Mouse (Mus musculus): ENCODE data around the gene N4bp1. TPM values are rescaled to one million over a fixed set of nuclear protein-coding genes. Genes with fewer than 3 reads are reported as not detected.
A peak's percentile ranks its signal among the peaks of the same experiment; 100 is the strongest.

The N4bp1 gene
- total RNA-seq, 1 experiment from 2014 or later: 82.2 TPM

DNA sequence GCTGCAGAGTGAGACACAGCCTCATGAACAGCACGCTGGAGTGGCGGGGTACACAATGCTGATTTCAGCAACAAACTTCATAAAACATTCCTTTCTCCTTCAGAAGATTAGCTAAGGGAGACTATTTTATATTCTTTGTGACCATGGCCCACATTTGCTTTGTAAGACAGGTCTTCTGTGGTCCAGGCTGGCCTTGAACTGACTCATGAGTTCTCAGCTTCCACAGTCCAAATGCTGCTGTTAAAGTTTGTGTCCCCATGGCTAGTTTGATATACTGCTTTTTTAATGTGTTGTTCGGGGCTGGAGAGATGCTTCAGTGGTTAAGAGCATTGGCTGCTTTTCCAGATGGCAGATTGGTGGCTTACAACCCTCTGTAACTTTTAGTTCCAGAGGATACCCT is 17.0 kb downstream of the N4bp1 start:
- ATAC-seq (ENCODE audit: extremely low read depth, insufficient number of reproducible peaks, low FRiP score, poor library complexity, severe bottlenecking): no peak

DNA sequence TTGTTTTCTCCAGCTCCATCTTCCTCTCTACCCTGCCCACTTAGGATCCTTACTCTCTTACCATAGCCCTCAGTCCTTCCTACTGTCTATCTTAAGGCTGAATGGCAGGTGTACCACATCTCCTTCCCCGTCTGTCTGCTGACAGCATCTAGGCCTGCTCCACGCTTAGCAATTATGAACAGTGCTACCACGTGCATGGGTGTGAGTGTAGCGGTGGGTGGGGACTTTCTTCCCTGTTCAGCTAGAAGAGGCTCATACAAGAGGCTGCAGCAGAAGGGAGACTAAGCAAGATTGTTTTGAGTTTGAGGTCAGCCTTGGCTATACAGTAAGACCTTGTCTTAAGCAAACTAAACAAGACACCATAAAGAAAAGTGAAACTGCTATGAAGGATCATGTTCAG is 20.3 kb downstream of the N4bp1 start:
- ATAC-seq (ENCODE audit: extremely low read depth, insufficient number of reproducible peaks, low FRiP score, poor library complexity, severe bottlenecking): no peak

DNA sequence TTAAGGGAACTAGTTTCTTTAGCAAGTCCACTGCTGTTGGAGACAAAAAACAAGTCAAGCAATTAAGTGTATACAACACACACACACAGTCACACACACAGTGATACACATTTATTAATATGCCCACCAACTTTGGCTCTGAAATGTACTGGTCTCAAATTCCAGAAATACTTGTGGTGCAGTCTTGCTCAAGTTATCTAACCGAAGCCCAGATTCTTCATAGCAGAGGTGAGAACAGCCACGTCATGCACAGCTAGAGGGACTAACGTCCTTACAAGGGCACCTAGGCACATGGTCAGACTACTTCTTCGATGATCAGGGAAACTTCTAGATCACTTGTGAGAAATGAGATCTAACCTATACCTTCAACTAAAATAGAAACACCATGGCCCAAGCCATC is 22.2 kb downstream of the N4bp1 start:
- no peak for ATAC-seq (ENCODE audit: extremely low read depth, insufficient number of reproducible peaks, low FRiP score, poor library complexity, severe bottlenecking)

GRCm38 (mm10) chr8:86862155-86862816 is 22.8 kb downstream of the N4bp1 start:
- peak; percentile 21; the same call in 1 of the 2 replicates for ATAC-seq (ENCODE audit: extremely low read depth, insufficient number of reproducible peaks, low FRiP score, poor library complexity, severe bottlenecking)

DNA sequence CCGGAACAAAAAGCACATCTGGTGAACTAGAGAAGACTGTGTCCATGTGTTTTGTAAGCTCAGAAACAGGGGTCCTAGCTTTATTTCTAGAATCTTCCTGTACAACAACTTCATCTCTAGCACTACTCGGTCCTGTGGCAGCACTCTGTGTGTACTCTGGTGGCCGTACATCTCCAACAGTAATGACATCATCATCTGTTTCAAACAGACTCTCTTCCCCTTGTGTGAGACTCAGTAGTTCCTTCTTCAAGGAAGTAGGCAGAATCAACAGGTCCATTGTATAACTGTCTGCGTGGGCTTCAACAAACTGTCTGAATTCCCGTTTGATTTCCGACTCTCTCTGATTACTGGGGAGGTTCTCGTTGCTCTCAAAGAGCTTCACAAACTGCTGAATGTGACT is 23.5 kb downstream of the N4bp1 start:
- ATAC-seq (ENCODE audit: extremely low read depth, insufficient number of reproducible peaks, low FRiP score, poor library complexity, severe bottlenecking): no peak

- peak; percentile 39; the same call in 1 of the 2 replicates for ATAC-seq (ENCODE audit: extremely low read depth, insufficient number of reproducible peaks, low FRiP score, poor library complexity, severe bottlenecking)
Measured at GRCm38 (mm10) chr8:86856248-86856647, 28.8 kb downstream of the N4bp1 start.

- ATAC-seq (ENCODE audit: extremely low read depth, insufficient number of reproducible peaks, low FRiP score, poor library complexity, severe bottlenecking): no peak
Measured at GRCm38 (mm10) chr8:86854686-86855085, 30.4 kb downstream of the N4bp1 start.

DNA sequence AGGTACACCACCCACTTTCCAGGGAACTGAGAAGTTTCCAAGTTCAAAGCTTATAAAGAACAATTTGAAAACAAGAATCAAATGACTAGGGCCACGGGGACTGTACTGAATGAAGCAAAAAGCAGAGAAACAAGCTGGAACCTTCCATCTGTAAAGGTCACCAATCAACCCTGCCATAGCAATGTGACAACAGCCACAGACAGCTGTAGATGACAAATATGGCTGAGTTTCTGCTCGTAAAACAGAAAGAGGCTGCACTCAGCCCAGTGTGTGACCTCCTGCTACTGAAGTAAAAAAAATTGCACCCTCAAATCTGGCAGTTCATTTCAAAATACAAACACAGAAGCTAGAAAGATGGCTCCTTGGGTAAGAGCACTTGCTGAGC is 31.1 kb downstream of the N4bp1 start:
- ATAC-seq (ENCODE audit: extremely low read depth, insufficient number of reproducible peaks, low FRiP score, poor library complexity, severe bottlenecking): no peak

GRCm38 (mm10) chr8:86853266-86853988 is 31.6 kb downstream of the N4bp1 start:
- ATAC-seq (ENCODE audit: extremely low read depth, insufficient number of reproducible peaks, low FRiP score, poor library complexity, severe bottlenecking): no peak

DNA sequence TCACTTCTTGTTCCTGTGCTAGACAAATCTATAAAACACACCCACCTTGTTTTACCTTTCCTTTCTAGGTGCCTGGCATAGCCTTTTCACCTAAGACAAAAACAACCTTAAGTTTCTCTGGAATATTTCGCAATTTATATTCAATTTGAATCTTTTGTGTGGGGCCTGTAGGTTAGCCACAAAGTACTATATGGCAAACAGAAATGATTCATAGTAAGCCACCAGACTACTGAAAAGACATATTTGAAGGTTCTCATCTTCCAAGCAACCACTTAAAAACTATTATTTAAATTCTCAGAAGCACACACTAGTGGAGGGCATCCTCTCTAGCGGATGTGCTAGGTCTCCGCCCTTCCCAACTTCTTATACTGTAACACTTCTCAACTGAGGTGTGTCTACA is 32.6 kb downstream of the N4bp1 start:
- ATAC-seq (ENCODE audit: extremely low read depth, insufficient number of reproducible peaks, low FRiP score, poor library complexity, severe bottlenecking): no peak

GRCm38 (mm10) chr8:86848876-86849275 is 36.2 kb downstream of the N4bp1 start:
- no peak for ATAC-seq (ENCODE audit: extremely low read depth, insufficient number of reproducible peaks, low FRiP score, poor library complexity, severe bottlenecking)

DNA sequence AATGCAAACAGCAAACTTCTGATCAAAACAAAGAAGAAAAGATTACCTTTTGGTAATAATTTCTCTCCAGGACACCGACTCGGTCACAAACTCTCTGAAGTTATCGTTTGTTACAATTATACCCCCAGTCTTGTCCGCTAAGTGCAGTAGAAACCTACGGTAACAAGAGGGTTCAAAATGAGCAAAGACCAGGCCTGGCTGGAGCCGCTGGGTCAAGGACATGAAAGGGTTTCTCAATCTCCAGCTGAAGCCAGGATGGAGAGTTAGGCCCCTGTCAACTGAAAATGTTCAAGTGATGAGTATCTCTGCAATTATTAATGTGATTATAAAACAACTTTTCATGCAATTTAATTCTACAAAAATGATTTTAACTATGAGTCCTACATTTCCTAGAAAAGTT is 36.7 kb downstream of the N4bp1 start:
- no peak for ATAC-seq (ENCODE audit: extremely low read depth, insufficient number of reproducible peaks, low FRiP score, poor library complexity, severe bottlenecking)

GRCm38 (mm10) chr8:86847091-86847490 is 38.0 kb downstream of the N4bp1 start:
- no peak for ATAC-seq (ENCODE audit: extremely low read depth, insufficient number of reproducible peaks, low FRiP score, poor library complexity, severe bottlenecking)

DNA sequence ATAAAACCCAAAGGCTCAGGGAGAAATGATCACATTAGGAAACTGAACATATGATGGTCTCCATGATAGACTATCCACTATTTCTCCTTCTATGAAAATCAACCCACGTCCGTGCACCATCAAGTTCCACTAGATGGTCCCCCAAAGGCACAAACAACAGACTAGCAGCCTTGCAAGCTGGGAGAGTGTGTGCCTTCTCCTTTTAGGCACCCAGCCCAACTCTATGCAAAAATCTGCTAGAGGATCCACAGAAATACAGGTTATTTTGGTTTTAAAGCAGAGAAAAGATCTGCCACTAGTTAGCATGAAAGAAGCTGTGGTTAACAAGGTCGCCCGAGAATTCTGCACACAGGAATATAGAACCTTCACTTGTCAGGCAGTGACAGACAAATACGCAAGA is 39.2 kb downstream of the N4bp1 start:
- no peak for ATAC-seq (ENCODE audit: extremely low read depth, insufficient number of reproducible peaks, low FRiP score, poor library complexity, severe bottlenecking)

DNA sequence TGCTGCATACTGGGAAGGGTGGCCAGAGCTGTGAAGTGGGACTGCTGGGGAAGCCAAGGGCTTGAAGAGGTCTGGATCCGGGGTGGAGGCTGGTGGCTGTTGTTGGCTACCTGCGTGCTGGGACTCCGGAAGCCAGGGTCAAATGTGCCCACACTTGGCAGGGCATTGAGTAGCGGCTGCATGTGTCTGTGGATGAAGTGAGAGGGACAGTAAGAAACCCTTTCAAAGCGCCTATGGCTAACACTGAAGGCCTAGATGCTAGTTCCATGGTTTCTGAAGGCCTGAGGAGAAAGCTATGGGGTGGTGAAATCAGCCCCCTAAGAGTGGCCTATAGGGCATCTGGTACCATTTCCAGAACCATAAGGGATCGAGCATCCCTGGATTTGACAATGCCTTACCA is 40.2 kb downstream of the N4bp1 start:
- no peak for ATAC-seq (ENCODE audit: extremely low read depth, insufficient number of reproducible peaks, low FRiP score, poor library complexity, severe bottlenecking)

GRCm38 (mm10) chr8:86843896-86844295 is 41.2 kb downstream of the N4bp1 start:
- no peak for ATAC-seq (ENCODE audit: extremely low read depth, insufficient number of reproducible peaks, low FRiP score, poor library complexity, severe bottlenecking)

DNA sequence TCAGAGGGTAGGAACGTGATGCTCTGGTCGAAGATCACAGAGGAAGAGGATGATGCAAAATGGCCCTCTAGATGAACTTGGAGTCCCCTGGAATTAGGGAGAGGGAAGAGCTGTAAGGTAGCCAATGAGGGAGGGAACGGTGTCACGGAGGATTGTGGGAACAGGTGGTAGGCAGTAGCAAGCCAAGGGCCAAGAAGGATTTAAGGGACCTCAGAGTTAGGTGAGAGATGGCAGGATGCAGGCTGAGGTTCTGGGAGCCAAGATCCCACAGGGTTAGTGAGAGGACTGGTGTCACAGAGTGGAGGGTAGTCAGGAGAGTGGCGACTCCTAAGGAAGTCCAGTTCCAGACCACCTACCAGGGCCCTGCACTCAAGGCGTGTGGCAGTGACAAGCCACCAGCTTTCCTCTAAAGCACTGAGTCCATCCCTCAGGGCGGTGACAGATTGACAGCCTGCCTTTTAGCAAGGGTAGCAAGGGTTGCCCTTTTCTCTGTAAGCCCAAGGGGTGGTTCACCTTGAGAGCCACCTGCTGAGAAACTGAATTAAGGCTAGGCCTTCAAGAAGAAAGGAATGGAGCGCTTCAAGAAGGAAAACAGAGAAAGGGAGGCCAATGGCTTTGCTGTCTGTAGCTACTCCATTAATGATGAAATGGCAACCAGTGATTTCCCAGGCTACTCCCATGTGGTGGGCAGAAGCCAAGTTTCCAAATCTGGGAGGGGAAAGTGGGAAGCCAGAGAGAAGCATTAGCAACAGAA is 43.3 kb downstream of the N4bp1 start:
- ATAC-seq (ENCODE audit: extremely low read depth, insufficient number of reproducible peaks, low FRiP score, poor library complexity, severe bottlenecking): no peak

- no peak for ATAC-seq (ENCODE audit: extremely low read depth, insufficient number of reproducible peaks, low FRiP score, poor library complexity, severe bottlenecking)
Measured at GRCm38 (mm10) chr8:86840120-86840693, 44.9 kb downstream of the N4bp1 start.

DNA sequence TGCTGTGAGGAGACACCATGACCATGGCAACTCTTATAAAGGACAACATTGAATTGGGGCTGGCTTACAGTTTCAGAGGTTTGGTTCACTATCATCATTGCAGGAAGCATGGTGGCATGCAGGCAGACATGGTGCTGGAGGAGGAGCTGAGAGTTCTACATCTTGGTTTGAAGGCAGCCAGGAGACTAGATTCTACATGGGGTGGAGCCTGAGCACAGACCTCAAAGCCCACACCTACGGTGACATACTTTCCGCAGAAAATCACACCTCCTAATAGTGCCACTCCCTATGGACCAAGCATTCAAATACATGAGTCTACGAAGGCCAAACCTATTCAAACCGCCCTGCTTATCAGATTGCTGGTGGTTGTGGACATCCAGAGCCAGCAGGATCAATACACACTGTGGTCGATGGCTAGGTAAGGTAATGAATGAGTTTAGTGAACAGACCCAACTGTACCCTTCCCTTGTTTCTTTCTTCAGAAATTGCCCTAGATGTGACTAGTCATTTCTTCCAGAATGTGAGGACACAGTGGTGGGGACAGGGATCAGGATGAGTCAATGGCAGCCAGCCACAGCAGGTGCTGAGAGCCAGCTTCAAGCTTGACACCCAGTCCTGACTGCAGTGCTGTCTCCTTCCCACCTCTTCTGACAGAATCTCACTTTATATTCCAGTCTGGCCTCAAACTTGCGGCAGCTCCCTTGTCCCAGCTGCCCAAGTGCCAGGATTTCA is 46.2 kb downstream of the N4bp1 start:
- ATAC-seq (ENCODE audit: extremely low read depth, insufficient number of reproducible peaks, low FRiP score, poor library complexity, severe bottlenecking): no peak
